Mouse (Mus musculus): ENCODE measurements around the gene Med21.

DNA sequence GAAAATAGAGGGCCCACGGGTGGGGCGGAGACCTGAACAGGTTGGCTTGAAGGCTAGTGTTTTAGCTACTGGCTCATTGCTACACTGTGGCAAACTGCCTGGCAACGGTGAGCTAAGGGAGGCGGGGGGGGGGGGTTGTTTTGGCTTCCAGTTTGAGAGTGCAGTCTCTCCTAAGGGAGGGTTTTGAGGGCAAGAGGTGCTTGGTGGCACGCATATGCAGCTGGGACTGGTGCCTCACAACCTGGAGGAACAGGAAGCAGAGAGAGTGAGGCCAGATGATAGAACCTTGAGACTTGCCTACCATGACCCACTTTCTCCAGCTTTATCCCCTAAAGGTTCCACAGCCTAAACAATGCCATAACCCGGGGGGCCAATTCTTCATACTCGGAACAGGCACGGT, 32.1 kb downstream of the Med21 start:
- TF ChIP-seq CTCF (IDR thresholded peaks at IDR 0.05; ENCODE audit: low read depth) (no peak), EP300 (IDR thresholded peaks at IDR 0.05; ENCODE audit: low read depth) (no peak)

Measured in liver, embryonic 14.5 days (tissue).